Mouse (Mus musculus) CH12.LX (cell line): Measurements from ENCODE around the gene Ptch2. TPM values are rescaled to one million over a fixed set of nuclear protein-coding genes. Genes with fewer than 3 reads are reported as not detected.
A peak's percentile ranks its signal among the peaks of the same experiment; 100 is the strongest.

Experiments used
- DNase-seq: peaks from one replicate; pipeline ENCODE4 v3.0.0-alpha.2; 2013; ENCODE audit errors: extremely low read depth
- H3K27ac ChIP-seq: 2 replicates; pipeline ENCODE4 v1.5.1; 2012; ENCODE audit warnings: low read depth, mild to moderate bottlenecking, control low read depth, moderate library complexity; ENCODE audit not compliant: insufficient read depth
- H3K27me3 ChIP-seq: replicated peaks from 2 replicates; pipeline ENCODE3; 2012; ENCODE audit warnings: inconsistent platforms
- H3K36me3 ChIP-seq, 2 experiments: replicated peaks in 1 of 2; 2 replicates each; pipeline versions ENCODE3 to v1.6.1; 2012; ENCODE audit warnings: inconsistent platforms in 1 of 2, low read length in 1 of 2, mild to moderate bottlenecking in 1 of 2, mixed read lengths in 1 of 2, moderate library complexity in 1 of 2; ENCODE audit not compliant: control insufficient read depth in 1 of 2, insufficient read depth in 1 of 2
- H3K4me1 ChIP-seq, 2 experiments: 2 replicates each; pipeline ENCODE4 v1.6.1; 2012; ENCODE audit warnings: inconsistent platforms in 1 of 2, moderate library complexity in 1 of 2; ENCODE audit not compliant: insufficient read depth in 2 of 2, control insufficient read depth in 1 of 2
- H3K4me2 ChIP-seq: 2 replicates; pipeline ENCODE4 v1.6.1; 2012; ENCODE audit warnings: low read depth, mild to moderate bottlenecking, control low read depth; ENCODE audit not compliant: poor library complexity, insufficient read depth, severe bottlenecking
- H3K4me3 ChIP-seq, 3 experiments: fragments of 150-350 bp in 1 of 3; sonication (generic) in 1 of 3; replicated peaks in 1 of 3; 2 replicates each; pipeline versions ENCODE3 to v1.5.1; 2011 to 2012; ENCODE audit warnings: low read depth in 2 of 3, low read length in 2 of 3, mild to moderate bottlenecking in 2 of 3, moderate library complexity in 2 of 3, control low read depth in 1 of 3, improper control_type of control experiment in 1 of 3, inconsistent platforms in 1 of 3, mixed read lengths in 1 of 3; ENCODE audit not compliant: poor library complexity in 1 of 3
- H3K79me2 ChIP-seq: replicated peaks from 2 replicates; pipeline ENCODE4 v1.6.1; 2012; ENCODE audit warnings: mild to moderate bottlenecking, moderate library complexity; ENCODE audit not compliant: control insufficient read depth, poor library complexity, insufficient read depth, severe bottlenecking; ENCODE audit errors: extremely low read depth
- H3K9ac ChIP-seq: 2 replicates; pipeline ENCODE4 v1.6.1; 2012; ENCODE audit warnings: low read depth, mild to moderate bottlenecking, control low read depth, moderate library complexity; ENCODE audit not compliant: insufficient read depth
- H3K9me3 ChIP-seq: replicated peaks from 2 replicates; pipeline ENCODE3; 2012; ENCODE audit warnings: low read length, inconsistent platforms, mixed read lengths
- CTCF ChIP-seq, 2 experiments: IDR thresholded peaks in 1 of 2; conservative IDR thresholded peaks in 1 of 2; 2 replicates each; pipeline ENCODE4 v1.5.1; 2011 to 2012; ENCODE audit warnings: low read depth in 2 of 2, low read length in 2 of 2, improper control_type of control experiment in 1 of 2, inconsistent platforms in 1 of 2, mild to moderate bottlenecking in 1 of 2, moderate library complexity in 1 of 2
- HCFC1 ChIP-seq: IDR thresholded peaks from 2 replicates; pipeline ENCODE4 v1.6.1; 2012; ENCODE audit warnings: low read depth, mild to moderate bottlenecking, inconsistent platforms, low read length, improper control_type of control experiment
- JUND ChIP-seq: conservative IDR thresholded peaks from 2 replicates; pipeline ENCODE4 v1.6.1; 2011; ENCODE audit warnings: low read depth, low read length, improper control_type of control experiment
- MAX ChIP-seq: IDR thresholded peaks from 2 replicates; pipeline ENCODE4 v1.6.1; 2011; ENCODE audit warnings: low read length, improper control_type of control experiment
- MAZ ChIP-seq: IDR thresholded peaks from 2 replicates; pipeline ENCODE4 v1.6.1; 2012; ENCODE audit warnings: low read depth, mild to moderate bottlenecking, inconsistent platforms, low read length, improper control_type of control experiment, moderate library complexity
- MXI1 ChIP-seq: IDR thresholded peaks from 2 replicates; pipeline ENCODE4 v1.6.1; 2011; ENCODE audit warnings: mild to moderate bottlenecking, low read depth, low read length, improper control_type of control experiment
- NRF1 ChIP-seq: IDR thresholded peaks from 2 replicates; pipeline ENCODE4 v1.6.1; 2014; ENCODE audit warnings: low read depth, mild to moderate bottlenecking, inconsistent platforms, low read length, improper control_type of control experiment, moderate library complexity
- PAX5 ChIP-seq: IDR thresholded peaks from 2 replicates; pipeline ENCODE4 v1.6.1; 2012; ENCODE audit warnings: low read length, inconsistent platforms, mixed read lengths
- SIN3A ChIP-seq: IDR thresholded peaks from 2 replicates; pipeline ENCODE4 v1.6.1; 2012; ENCODE audit warnings: low read length, improper control_type of control experiment, inconsistent platforms
- UBTF ChIP-seq: IDR thresholded peaks from 2 replicates; pipeline ENCODE4 v1.6.1; 2012; ENCODE audit warnings: low read depth, mild to moderate bottlenecking, inconsistent platforms, low read length, improper control_type of control experiment, moderate library complexity
- ZC3H11A ChIP-seq: IDR thresholded peaks from 2 replicates; pipeline ENCODE4 v1.6.1; 2012; ENCODE audit warnings: low read depth, mild to moderate bottlenecking, inconsistent platforms, low read length, improper control_type of control experiment
- ZKSCAN1 ChIP-seq: IDR thresholded peaks from 2 replicates; pipeline ENCODE4 v1.6.1; 2012; ENCODE audit warnings: low read depth, inconsistent platforms, low read length, improper control_type of control experiment, borderline replicate concordance
- ZMIZ1 ChIP-seq: IDR thresholded peaks from 2 replicates; pipeline ENCODE4 v1.6.1; 2012; ENCODE audit warnings: low read depth, mild to moderate bottlenecking, inconsistent platforms, low read length, improper control_type of control experiment
- dilution Hi-C: fragments of 300-500 bp; cut with MboI; formaldehyde crosslinking; loops from 2 replicates; pipeline ENCODE4 v1.14.3; 2020; ENCODE audit warnings: low sequenced_read_pairs; ENCODE audit not compliant: extremely low pct_unique_long_range_greater_than_20kb, extremely low pct_ligation_motif_present
- in situ Hi-C: fragments of 300-500 bp; cut with MboI; formaldehyde crosslinking; loops from 3 replicates; pipeline ENCODE4 v1.14.3; 2019; ENCODE audit warnings: low sequenced_read_pairs, low pct_ligation_motif_present, low pct_unique_long_range_greater_than_20kb, mixed read lengths
- polyA plus RNA-seq: library from polyadenylated mRNA; unstranded; fragments of >175 nt; gene quantifications from 2 replicates; pipeline ENCODE4 v1.2.1, GENCODE M21; 2012; ENCODE audit warnings: low read depth; ENCODE audit not compliant: insufficient read length
- total RNA-seq, 2 experiments: library from RNA; depleted of rRNA; stranded (reverse); fragments of 300-350 nt in 1 of 2; fragments of >200 nt in 1 of 2; gene quantifications; 2 replicates each; pipeline ENCODE4 v1.2.3; 2012 to 2014

Gene Ptch2
- total and polyA plus RNA-seq, 3 experiments = 0.21 to 0.79 TPM; not detected in 1

DNA sequence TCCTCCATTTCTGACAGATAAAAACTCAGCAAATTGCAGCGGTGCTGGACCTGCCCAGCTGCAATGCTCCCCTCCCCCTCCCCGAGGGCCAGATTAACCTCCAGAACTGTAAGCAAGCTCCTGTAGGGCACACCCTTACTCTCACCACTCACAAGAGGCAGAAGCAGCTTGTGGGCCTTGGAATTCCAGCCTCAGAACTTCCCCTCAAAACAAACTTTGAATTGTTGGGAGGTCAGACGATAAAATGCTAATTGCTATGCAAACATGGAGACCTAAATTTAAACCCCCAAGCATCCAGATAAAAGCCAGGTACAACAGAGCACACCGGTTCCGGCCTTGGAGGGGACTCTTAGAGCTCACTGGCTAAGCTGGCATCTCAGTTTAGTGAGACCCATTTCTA, 56.8 kb downstream of the Ptch2 start:
- no peaks in the 10 kb centered on the region for H3K9me3 ChIP-seq
- peaks cover 10 to 30% of the 10 kb centered on the region in 2 experiments for H3K4me1 ChIP-seq
- H3K4me3 ChIP-seq = peak overlapping the region in 2 of 3 experiments; percentile 97 to 100
- peaks cover 66 to 74% of the 10 kb centered on the region in 2 experiments for H3K36me3 ChIP-seq
- H3K79me2 ChIP-seq = peaks cover 37% of the 10 kb centered on the region
- H3K27ac ChIP-seq = no peak overlapping the region
- TF ChIP-seq NRF1 (no peak), SIN3A (0 out of 2 replicates have a peak, but pooled peaks have one; percentile 18)
- H3K9ac ChIP-seq = peak overlapping the region; percentile 87; the same call in 1 of the 2 replicates
- no peak for DNase-seq
- H3K4me2 ChIP-seq = peak overlapping the region; percentile 65
- H3K27me3 ChIP-seq = no peaks in the 10 kb centered on the region
- in situ Hi-C loops (no loop called here), dilution Hi-C loops (no loop called here)

DNA sequence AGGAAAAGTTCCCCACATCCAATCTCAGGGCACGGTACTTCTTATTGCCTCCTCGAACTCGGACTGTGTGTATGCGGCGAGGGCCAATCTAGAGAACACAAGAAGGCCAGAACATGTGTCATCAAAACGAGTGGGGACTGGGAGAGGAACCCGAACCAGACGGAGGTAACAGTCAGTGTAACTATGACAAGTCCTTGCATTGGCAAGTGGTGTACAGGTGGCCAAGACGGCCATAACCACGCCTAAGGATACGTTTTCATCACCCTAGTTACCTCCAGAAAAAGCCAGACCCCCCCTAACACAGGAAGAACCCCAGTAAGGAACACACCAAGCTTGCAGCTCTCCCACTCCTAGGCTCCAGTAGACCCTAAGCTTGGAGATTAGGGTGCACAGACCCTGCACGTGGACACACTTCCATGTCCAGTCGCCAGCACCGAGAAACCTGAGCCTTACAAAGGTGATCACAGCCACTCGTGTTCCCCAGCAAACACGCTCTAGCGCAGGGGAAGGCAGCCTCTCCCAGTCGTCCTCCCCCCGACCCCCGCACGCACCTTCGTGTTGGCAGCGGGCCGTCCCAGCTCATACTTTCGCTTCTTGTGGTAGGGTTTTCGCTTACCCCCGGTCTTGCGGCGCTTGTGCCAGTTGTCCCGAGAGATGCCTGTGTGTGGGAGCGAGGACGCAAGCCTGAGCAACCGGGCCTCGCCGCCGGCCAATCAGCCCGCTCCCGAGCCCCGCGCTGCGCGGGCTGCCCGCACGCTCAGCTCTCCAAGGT, 59.3 kb downstream of the Ptch2 start:
- Histone ChIP-seq H3K79me2 (peaks cover 37% of the 10 kb centered on the region), H3K4me3 (peak overlapping the region; percentile 97 to 100 (median 100)), H3K27me3 (no peaks in the 10 kb centered on the region), H3K9me3 (no peaks in the 10 kb centered on the region), H3K9ac (peak overlapping the region; percentile 87), H3K4me1 (peaks cover 10 to 30% of the 10 kb centered on the region in 2 experiments), H3K4me2 (peak overlapping the region; percentile 65; the same call in 1 of the 2 replicates), H3K27ac (peak overlapping the region; percentile 57), H3K36me3 (peaks cover 56 to 70% of the 10 kb centered on the region in 2 experiments)
- DNase-seq = no peak
- dilution Hi-C loops (no loop called here), in situ Hi-C loops (no loop called here)
- TF ChIP-seq HCFC1 = no peak
- TF ChIP-seq MAZ = no peak
- no peak for TF ChIP-seq UBTF
- no peak for TF ChIP-seq ZKSCAN1
- peak; percentile 49 for TF ChIP-seq MAX
- 0 out of 2 replicates have a peak, but pooled peaks have one; percentile 35 for TF ChIP-seq ZMIZ1
- no peak for TF ChIP-seq JUND
- no peak for TF ChIP-seq PAX5
- no peak for TF ChIP-seq ZC3H11A
- peak; percentile 10; the same call in 1 of the 2 replicates for TF ChIP-seq MXI1
- peak; percentile 68 for TF ChIP-seq SIN3A
- no peak for TF ChIP-seq CTCF (conservative IDR thresholded peaks at IDR 0.05 in 1 of 2, IDR thresholded peaks at IDR 0.05 in 1 of 2; ENCODE audit: low read depth in 2 of 2, low read length in 2 of 2)
